Mouse (Mus musculus) liver, adult 2 months (tissue): Measurements from ENCODE around the gene Pde4a.

Experiments
- CTCF ChIP-seq: fragments of 200-500 bp; IDR thresholded peaks from 2 replicates; pipeline ENCODE4 v1.5.1; 2011; ENCODE audit warnings: low read depth, low read length, control low read depth
- POLR2A ChIP-seq: fragments of 200-500 bp; IDR thresholded peaks from 2 replicates; pipeline ENCODE4 v1.6.1; 2011; ENCODE audit warnings: low read length, control low read depth; ENCODE audit not compliant: insufficient read depth; ENCODE audit errors: extremely low read depth

GRCm38 (mm10) chr9:21172364-21172763, 6.8 kb downstream of the Pde4a start:
- TF ChIP-seq CTCF (no peak), POLR2A (no peak)
